Mouse (Mus musculus) limb, embryonic 15.5 days (tissue): ENCODE measurements around the gene Epb41l5. TPM values are rescaled to one million over a fixed set of nuclear protein-coding genes. Genes with fewer than 3 reads are reported as not detected.

Experiments used
- ATAC-seq: fragments of 200-750 bp; cut with Nextera tagmentation; 2 replicates; pipeline ENCODE4 v1.8.0; 2017; ENCODE audit warnings: low read depth, moderate TSS enrichment; ENCODE audit not compliant: insufficient number of reproducible peaks, low FRiP score, low TSS enrichment
- H3K27ac ChIP-seq: fragments of 300-500 bp; sonication (generic); 2 replicates; pipeline ENCODE4 v1.5.1; 2015; ENCODE audit warnings: moderate library complexity, mild to moderate bottlenecking, inconsistent platforms
- H3K27me3 ChIP-seq: fragments of 300-500 bp; sonication (generic); 2 replicates; pipeline ENCODE4 v1.6.1; 2015; ENCODE audit warnings: inconsistent platforms
- H3K36me3 ChIP-seq: fragments of 300-500 bp; sonication (generic); 2 replicates; pipeline ENCODE4 v1.6.1; 2015; ENCODE audit warnings: inconsistent platforms
- H3K4me1 ChIP-seq: fragments of 300-500 bp; sonication (generic); 2 replicates; pipeline ENCODE4 v1.6.1; 2015; ENCODE audit warnings: inconsistent platforms
- H3K4me2 ChIP-seq: fragments of 300-500 bp; sonication (generic); 2 replicates; pipeline ENCODE4 v1.6.1; 2015; ENCODE audit warnings: mild to moderate bottlenecking, inconsistent platforms
- H3K4me3 ChIP-seq: fragments of 300-500 bp; sonication (generic); 2 replicates; pipeline ENCODE4 v1.5.1; 2015; ENCODE audit warnings: mild to moderate bottlenecking, inconsistent platforms
- H3K9ac ChIP-seq: fragments of 300-500 bp; sonication (generic); 2 replicates; pipeline ENCODE4 v1.6.1; 2015; ENCODE audit warnings: inconsistent platforms
- H3K9me3 ChIP-seq: fragments of 300-500 bp; sonication (generic); 2 replicates; pipeline ENCODE4 v1.6.1; 2016; ENCODE audit warnings: inconsistent platforms
- WGBS: fragments of 180-500 bp; shearing (Covaris S2); methylation state at CpG from one replicate; pipeline ENCODE4 v1.1.7; 2015; 5-methylcytosine and 5-hydroxymethylcytosine counted together
- polyA plus RNA-seq: library from polyadenylated mRNA; unstranded; fragments of >200 nt; fragmentation: Nextera tagmentation; extraction: Ambion mirVana; gene quantifications from 2 replicates; pipeline ENCODE4 v1.2.1, GENCODE M21; 2015

The Epb41l5 gene
- polyA plus RNA-seq, 1 experiment from 2014 or later, result 13.7 TPM

- Histone ChIP-seq H3K27ac (peak within 1 kb of the TSS; percentile 88), H3K9ac (peak within 1 kb of the TSS; percentile 73), H3K9me3 (peaks cover 4% of the 10 kb centered on the region; the same call in 1 of the 2 replicates), H3K4me1 (peaks cover 25% of the 10 kb centered on the region), H3K4me2 (peak within 1 kb of the TSS; percentile 92), H3K36me3 (peaks cover 24% of the 10 kb centered on the region), H3K4me3 (peak within 1 kb of the TSS; percentile 72), H3K27me3 (no peaks in the 10 kb centered on the region)
- WGBS, result 2% methylated on average over 77 of the region's 82 CpGs
- peak; percentile 92 for ATAC-seq
Measured at GRCm38 (mm10) chr1:119525689-119526591, 122.9 kb downstream of the Epb41l5 start, which contains the start of gene Tmem185b. Gene Tmem185b, plus strand, starts transcription at chr1:119526160.

DNA sequence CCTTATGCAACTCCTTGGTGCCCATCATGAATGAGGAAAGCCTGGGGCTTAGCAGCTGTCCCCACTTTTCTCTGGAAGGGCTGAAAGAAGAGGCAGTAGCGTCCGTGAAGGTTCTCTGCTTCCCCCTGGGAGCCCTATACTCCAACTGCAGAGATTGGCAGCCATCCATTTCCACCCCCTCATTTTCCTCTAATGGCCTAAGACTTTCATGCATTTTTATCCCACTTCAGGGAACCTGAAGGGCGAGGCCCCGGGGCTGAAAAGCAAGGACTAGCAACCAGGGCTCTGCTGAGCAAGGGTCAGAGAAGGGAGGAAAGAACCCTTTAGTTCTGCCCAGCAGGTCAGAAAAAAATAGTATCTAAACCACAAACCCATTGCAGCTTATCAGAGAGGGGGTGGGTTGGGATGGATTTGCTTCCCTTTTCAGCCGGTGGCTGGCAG is 123.8 kb downstream of the Epb41l5 start:
- peaks cover 25% of the 10 kb centered on the region for H3K4me1 ChIP-seq
- ATAC-seq, result no peak
- peak overlapping the region; percentile 73; the same call in 1 of the 2 replicates for H3K9ac ChIP-seq
- H3K4me2 ChIP-seq, result peak overlapping the region; percentile 92
- H3K36me3 ChIP-seq, result peaks cover 24% of the 10 kb centered on the region
- 15% methylated on average over 5 of the region's 5 CpGs for WGBS
- no peaks in the 10 kb centered on the region for H3K27me3 ChIP-seq
- peak overlapping the region; percentile 88; the same call in 1 of the 2 replicates for H3K27ac ChIP-seq
- H3K4me3 ChIP-seq, result peak overlapping the region; percentile 72
- H3K9me3 ChIP-seq, result peaks cover 4% of the 10 kb centered on the region; the same call in 1 of the 2 replicates

DNA sequence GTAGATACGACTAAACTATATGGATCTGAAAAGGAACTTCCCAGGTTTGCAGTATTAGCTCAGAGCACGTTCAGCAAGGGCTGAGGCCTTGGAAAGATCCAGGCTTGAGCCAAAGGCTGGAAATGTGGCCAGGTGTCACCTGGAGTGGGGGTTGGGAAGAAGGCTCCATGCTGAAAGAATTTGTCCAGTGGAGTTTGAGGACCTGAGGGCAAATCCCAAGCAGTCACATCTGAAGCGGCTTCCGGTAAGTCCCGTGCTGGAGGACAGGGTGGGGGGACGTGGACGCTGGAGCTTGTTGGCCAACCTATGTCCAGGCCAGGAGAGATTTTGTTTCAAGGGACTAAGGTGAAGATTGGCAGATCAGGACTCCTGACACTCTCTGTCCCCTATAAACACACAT is 125.0 kb downstream of the Epb41l5 start:
- Histone ChIP-seq H3K27ac (no peak overlapping the region), H3K9ac (no peak overlapping the region), H3K9me3 (peaks cover 4% of the 10 kb centered on the region; the same call in 1 of the 2 replicates), H3K36me3 (peaks cover 19% of the 10 kb centered on the region), H3K4me3 (no peak overlapping the region), H3K4me1 (peaks cover 25% of the 10 kb centered on the region), H3K4me2 (no peak overlapping the region), H3K27me3 (no peaks in the 10 kb centered on the region)
- 85% methylated on average over 7 of the region's 7 CpGs for WGBS
- no peak for ATAC-seq

DNA sequence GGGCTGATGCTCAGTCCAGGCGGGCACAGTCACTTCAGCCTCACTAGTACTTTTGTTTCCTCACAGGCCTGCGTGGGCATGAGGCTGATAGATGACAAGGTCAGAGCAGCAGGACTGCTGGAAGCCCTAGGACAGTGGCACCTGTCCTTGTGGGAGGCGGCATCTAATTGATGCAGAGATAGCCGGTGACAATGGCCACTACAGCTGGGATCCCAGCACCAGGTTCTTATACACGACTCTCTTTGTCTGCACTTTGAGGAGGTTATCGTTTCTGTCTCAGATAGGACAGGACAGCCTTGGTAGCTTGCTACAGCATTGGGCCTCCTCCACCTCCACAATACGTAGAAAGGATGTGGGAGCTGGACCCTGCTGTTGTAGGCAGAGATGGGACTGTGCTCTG is 125.4 kb downstream of the Epb41l5 start:
- Histone ChIP-seq H3K27ac (no peak overlapping the region), H3K9ac (no peak overlapping the region), H3K9me3 (peaks cover 4% of the 10 kb centered on the region; the same call in 1 of the 2 replicates), H3K4me1 (peaks cover 25% of the 10 kb centered on the region), H3K4me2 (no peak overlapping the region), H3K36me3 (peaks cover 15% of the 10 kb centered on the region), H3K4me3 (no peak overlapping the region), H3K27me3 (no peaks in the 10 kb centered on the region)
- 85% methylated on average over 7 of the region's 7 CpGs for WGBS
- no peak for ATAC-seq

- Histone ChIP-seq H3K9ac (no peak overlapping the region), H3K27me3 (no peaks in the 10 kb centered on the region), H3K36me3 (peaks cover 10% of the 10 kb centered on the region), H3K4me2 (no peak overlapping the region), H3K4me1 (peaks cover 25% of the 10 kb centered on the region), H3K4me3 (no peak overlapping the region), H3K27ac (no peak overlapping the region), H3K9me3 (peaks cover 3% of the 10 kb centered on the region; the same call in 1 of the 2 replicates)
- 83% methylated on average over 4 of the region's 4 CpGs for WGBS
- no peak for ATAC-seq
Measured at GRCm38 (mm10) chr1:119522726-119523125, 126.1 kb downstream of the Epb41l5 start.

- no peak for ATAC-seq
- WGBS, result 77% methylated on average over 7 of the region's 7 CpGs
- no peak overlapping the region for H3K27ac ChIP-seq
Measured at GRCm38 (mm10) chr1:119521681-119522080, 127.1 kb downstream of the Epb41l5 start.

DNA sequence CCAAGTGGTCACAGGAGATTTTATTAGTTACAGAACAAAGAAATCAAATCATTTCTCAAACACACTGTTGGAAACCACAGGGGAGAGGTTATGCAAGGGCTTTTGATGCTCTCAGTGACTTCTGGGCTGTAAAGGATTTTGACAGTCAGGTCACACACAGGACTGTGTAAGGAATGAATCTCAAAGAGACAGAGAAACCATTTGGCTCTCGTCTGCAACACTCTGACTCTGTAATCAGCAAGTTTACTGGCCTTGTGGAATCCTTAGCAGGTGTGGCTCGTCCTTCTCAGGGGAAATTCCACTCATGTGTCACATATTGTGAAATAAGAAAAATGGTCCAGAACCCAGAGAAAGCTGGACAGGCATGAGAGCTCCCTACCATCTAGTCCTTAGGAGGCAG is 127.8 kb downstream of the Epb41l5 start:
- no peak for ATAC-seq
- Histone ChIP-seq H3K4me2 (no peak overlapping the region), H3K27ac (no peak overlapping the region), H3K9me3 (no peaks in the 10 kb centered on the region), H3K4me3 (no peak overlapping the region), H3K36me3 (no peaks in the 10 kb centered on the region), H3K9ac (no peak overlapping the region), H3K4me1 (peaks cover 13% of the 10 kb centered on the region), H3K27me3 (no peaks in the 10 kb centered on the region)
- 34% methylated on average over 2 of the region's 2 CpGs for WGBS

More at GRCm38 (mm10) chr1:119521681-119522080, 127.1 kb downstream of the Epb41l5 start:
- Histone ChIP-seq H3K4me2 (no peak overlapping the region), H3K27me3 (no peaks in the 10 kb centered on the region), H3K4me3 (no peak overlapping the region), H3K9me3 (no peaks in the 10 kb centered on the region), H3K36me3 (no peaks in the 10 kb centered on the region), H3K9ac (no peak overlapping the region), H3K4me1 (peaks cover 19% of the 10 kb centered on the region)

DNA sequence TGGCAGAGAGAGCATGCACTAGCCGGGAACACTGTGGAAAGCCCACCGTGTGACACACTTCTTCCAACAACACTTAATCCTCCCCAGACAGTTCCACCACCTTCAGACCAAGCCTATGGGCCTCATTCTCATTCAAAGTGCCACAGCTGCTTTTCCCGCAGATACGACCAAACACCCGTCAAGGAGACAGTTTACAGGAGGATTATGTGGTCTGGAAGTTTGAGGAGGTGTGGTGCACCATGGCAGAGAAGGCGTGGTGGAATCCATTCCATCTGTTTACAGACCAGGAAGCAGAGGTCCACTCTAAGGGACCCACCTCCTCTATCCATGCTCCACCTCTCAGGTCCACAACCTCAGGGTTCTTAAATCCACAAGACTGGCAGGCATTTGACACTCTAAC is 129.5 kb downstream of the Epb41l5 start:
- Histone ChIP-seq H3K9me3 (no peaks in the 10 kb centered on the region), H3K9ac (no peak overlapping the region), H3K27ac (no peak overlapping the region), H3K4me3 (no peak overlapping the region), H3K36me3 (no peaks in the 10 kb centered on the region), H3K27me3 (no peaks in the 10 kb centered on the region), H3K4me2 (no peak overlapping the region), H3K4me1 (no peaks in the 10 kb centered on the region)
- no peak for ATAC-seq
- 58% methylated on average over 6 of the region's 6 CpGs for WGBS

DNA sequence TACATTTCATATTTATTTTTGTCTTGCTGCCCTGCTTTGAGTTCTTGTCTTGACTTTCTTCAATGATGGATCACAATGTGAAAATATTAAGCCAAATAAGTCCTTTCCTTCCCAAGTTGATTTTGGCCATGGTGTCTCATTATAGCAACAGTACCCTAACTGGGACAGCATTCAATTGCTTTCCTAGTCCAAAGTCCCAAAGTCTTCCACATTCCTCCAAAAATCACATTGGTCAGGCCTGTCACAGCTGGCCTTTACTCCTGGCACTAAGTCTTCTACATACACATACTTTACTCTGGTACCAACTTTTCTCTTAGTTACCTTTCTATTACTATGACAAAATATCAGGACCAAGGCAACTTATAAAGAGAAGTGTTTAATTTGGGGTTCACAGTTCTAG is 130.0 kb downstream of the Epb41l5 start:
- Histone ChIP-seq H3K4me1 (no peaks in the 10 kb centered on the region), H3K27ac (no peak overlapping the region), H3K36me3 (no peaks in the 10 kb centered on the region), H3K4me2 (no peak overlapping the region), H3K4me3 (no peak overlapping the region), H3K27me3 (no peaks in the 10 kb centered on the region), H3K9me3 (no peaks in the 10 kb centered on the region), H3K9ac (no peak overlapping the region)
- no peak for ATAC-seq

- no peak overlapping the region for H3K9ac ChIP-seq
- no peak for ATAC-seq
- WGBS, result 73% methylated on average over 7 of the region's 7 CpGs
- no peak overlapping the region for H3K4me3 ChIP-seq
- H3K9me3 ChIP-seq, result no peaks in the 10 kb centered on the region
- H3K27ac ChIP-seq, result no peak overlapping the region
- no peaks in the 10 kb centered on the region for H3K36me3 ChIP-seq
- no peaks in the 10 kb centered on the region for H3K27me3 ChIP-seq
- H3K4me2 ChIP-seq, result no peak overlapping the region
- no peaks in the 10 kb centered on the region for H3K4me1 ChIP-seq
Measured at GRCm38 (mm10) chr1:119518060-119518459, 130.7 kb downstream of the Epb41l5 start.

- Histone ChIP-seq H3K27ac (no peak overlapping the region), H3K4me2 (no peak overlapping the region), H3K36me3 (no peaks in the 10 kb centered on the region), H3K27me3 (no peaks in the 10 kb centered on the region), H3K4me1 (peaks cover 11% of the 10 kb centered on the region; the same call in 1 of the 2 replicates), H3K9me3 (no peaks in the 10 kb centered on the region), H3K9ac (no peak overlapping the region), H3K4me3 (no peak overlapping the region)
- 58% methylated on average over 8 of the region's 8 CpGs for WGBS
- no peak for ATAC-seq
Measured at GRCm38 (mm10) chr1:119510857-119511256, 137.9 kb downstream of the Epb41l5 start.

GRCm38 (mm10) chr1:119510409-119510808 is 138.4 kb downstream of the Epb41l5 start:
- 66% methylated on average over 9 of the region's 9 CpGs for WGBS
- Histone ChIP-seq H3K4me1 (peaks cover 11% of the 10 kb centered on the region; the same call in 1 of the 2 replicates), H3K27ac (no peak overlapping the region), H3K4me2 (no peak overlapping the region), H3K4me3 (no peak overlapping the region), H3K27me3 (no peaks in the 10 kb centered on the region), H3K9ac (no peak overlapping the region), H3K9me3 (no peaks in the 10 kb centered on the region), H3K36me3 (no peaks in the 10 kb centered on the region)
- ATAC-seq, result no peak
